Mouse (Mus musculus) heart, adult 18-20 months (tissue): ENCODE results near the gene Gfod2. TPM values are rescaled to one million over a fixed set of nuclear protein-coding genes. Genes with fewer than 3 reads are reported as not detected.
A peak's percentile ranks its signal among the peaks of the same experiment; 100 is the strongest.

Experiments used
- DNase-seq, 2 experiments: peaks; one replicate each; pipeline ENCODE4 v3.0.0; 2021 to 2022; ENCODE audit warnings: mixed read lengths in 1 of 2
- total RNA-seq, 2 experiments: library from RNA; stranded (reverse); gene quantifications; 2 replicates each; pipeline ENCODE4 v1.2.3; 2021

Gfod2 gene
- total RNA-seq, 2 experiments from 2014 or later = 3.8 to 4.5 TPM

DNA sequence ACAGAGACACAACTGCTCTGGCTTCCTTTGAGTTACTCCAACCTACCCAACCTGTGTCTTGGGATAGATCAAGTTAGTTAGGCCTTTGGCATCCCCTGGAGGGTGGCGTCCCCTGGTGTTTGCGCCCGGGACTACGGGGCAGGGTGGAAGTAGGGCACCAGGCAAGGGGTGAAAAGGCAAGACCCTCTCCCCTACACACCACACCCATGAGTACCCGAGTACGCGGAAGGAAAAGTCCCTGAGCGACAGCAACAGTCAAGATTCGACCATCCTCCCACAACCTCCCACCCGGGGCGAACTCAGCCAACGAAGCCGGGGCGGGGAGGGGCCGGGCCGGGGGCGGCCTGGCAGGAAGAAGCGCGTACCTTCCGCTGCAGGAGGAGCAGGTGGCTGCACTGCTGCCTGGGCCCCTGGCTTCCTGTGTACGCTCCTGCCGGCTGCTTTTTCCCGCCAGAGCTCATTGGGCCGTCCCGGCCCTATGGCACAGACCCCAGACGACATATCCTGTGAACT is 72.6 kb downstream of the Gfod2 start, which contains the start of gene Carmil2:
Gene Carmil2 (plus strand): TSS at position 479 of the 513 bp plus-strand sequence.
- peak; percentile 58 to 84 for DNase-seq

GRCm38 (mm10) chr8:105685325-105685724 is 73.1 kb downstream of the Gfod2 start:
- no peak for DNase-seq

- DNase-seq = no peak
Measured at GRCm38 (mm10) chr8:105677891-105678290, 80.6 kb downstream of the Gfod2 start.

Other genes starting within 250 kb of the Gfod2 start
- under 1 TPM; 0.21 to 0.22 TPM for gene Hsd11b2, start 239.9 kb downstream of the Gfod2 start, total RNA-seq
- gene Atp6v0d1, start 192.6 kb downstream of the Gfod2 start, total RNA-seq = 10 to 100 TPM; 50.4 to 53.2 TPM
- 10 to 100 TPM; 40.1 to 42.6 TPM for gene Ripor1, start 153.4 kb downstream of the Gfod2 start, total RNA-seq
- gene Ctcf, start 122.1 kb downstream of the Gfod2 start, total RNA-seq = 10 to 100 TPM; 39.9 to 40.9 TPM
- not detected for gene Agrp, start 121.3 kb downstream of the Gfod2 start, total RNA-seq
- gene Carmil2, start 72.4 kb downstream of the Gfod2 start, total RNA-seq = 1 to 10 TPM in 1 of 2 experiments, under 1 TPM in 1; 0.12 to 1.1 TPM
- 10 to 100 TPM; 11.0 to 12.6 TPM for gene Acd, start 57.6 kb downstream of the Gfod2 start, total RNA-seq
- 1 to 10 TPM; 7.3 to 7.8 TPM for gene Pard6a, start 57.5 kb downstream of the Gfod2 start, total RNA-seq
- not detected for gene 4933405L10Rik, start 51.0 kb downstream of the Gfod2 start, total RNA-seq
- 1 to 10 TPM; 1.3 TPM for gene Enkd1, start 50.5 kb downstream of the Gfod2 start, total RNA-seq
- 10 to 100 TPM; 18.1 to 18.6 TPM for gene Ranbp10, start 68.7 kb upstream of the Gfod2 start, total RNA-seq
- gene Tsnaxip1, start 69.1 kb upstream of the Gfod2 start, total RNA-seq = not detected
- gene Cenpt, start 94.6 kb upstream of the Gfod2 start, total RNA-seq = 1 to 10 TPM; 2.2 to 2.5 TPM
- 10 to 100 TPM; 27.5 to 27.8 TPM for gene Thap11, start 96.5 kb upstream of the Gfod2 start, total RNA-seq
- gene Nutf2, start 101.9 kb upstream of the Gfod2 start, total RNA-seq = 10 to 100 TPM; 27.0 to 43.8 TPM
- gene Edc4, start 122.2 kb upstream of the Gfod2 start, total RNA-seq = 10 to 100 TPM; 23.0 to 25.7 TPM
- 1 to 10 TPM in 1 of 2 experiments, under 1 TPM in 1; 0.77 to 1.0 TPM for gene Nrn1l, start 134.9 kb upstream of the Gfod2 start, total RNA-seq
- gene Pskh1, start 141.8 kb upstream of the Gfod2 start, total RNA-seq = 10 to 100 TPM; 15.6 to 18.1 TPM
- not detected for gene Ctrl, start 175.2 kb upstream of the Gfod2 start, total RNA-seq
- gene Psmb10, start 179.8 kb upstream of the Gfod2 start, total RNA-seq = 10 to 100 TPM; 72.5 to 92.1 TPM
- gene Lcat, start 184.7 kb upstream of the Gfod2 start, total RNA-seq = under 1 TPM; 0.49 to 0.57 TPM
- 10 to 100 TPM; 27.2 to 38.1 TPM for gene Slc12a4, start 207.4 kb upstream of the Gfod2 start, total RNA-seq
- not detected for gene Dpep3, start 220.8 kb upstream of the Gfod2 start, total RNA-seq
- 10 to 100 TPM in 1 of 2 experiments, 1 to 10 TPM in 1; 8.3 to 10.1 TPM for gene Dus2, start 232.7 kb upstream of the Gfod2 start, total RNA-seq
- not detected for gene Dpep2nb, start 247.3 kb upstream of the Gfod2 start, total RNA-seq